Mouse (Mus musculus) gonadal fat pad, adult 2 months (tissue): Measurements from ENCODE around the gene Rep15. TPM values are rescaled to one million over a fixed set of nuclear protein-coding genes. Genes with fewer than 3 reads are reported as not detected.

Experiments used
- DNase-seq: peaks from one replicate; pipeline ENCODE4 v3.0.0-alpha.2; 2012; ENCODE audit warnings: low read depth
- polyA plus RNA-seq: library from polyadenylated mRNA; depleted of rRNA; stranded (reverse); fragments of >200 nt; gene quantifications from 2 replicates; pipeline ENCODE4 v1.2.3, GENCODE M21; 2012

Rep15 gene
- polyA plus RNA-seq, 1 experiment: 0.65 TPM

DNA sequence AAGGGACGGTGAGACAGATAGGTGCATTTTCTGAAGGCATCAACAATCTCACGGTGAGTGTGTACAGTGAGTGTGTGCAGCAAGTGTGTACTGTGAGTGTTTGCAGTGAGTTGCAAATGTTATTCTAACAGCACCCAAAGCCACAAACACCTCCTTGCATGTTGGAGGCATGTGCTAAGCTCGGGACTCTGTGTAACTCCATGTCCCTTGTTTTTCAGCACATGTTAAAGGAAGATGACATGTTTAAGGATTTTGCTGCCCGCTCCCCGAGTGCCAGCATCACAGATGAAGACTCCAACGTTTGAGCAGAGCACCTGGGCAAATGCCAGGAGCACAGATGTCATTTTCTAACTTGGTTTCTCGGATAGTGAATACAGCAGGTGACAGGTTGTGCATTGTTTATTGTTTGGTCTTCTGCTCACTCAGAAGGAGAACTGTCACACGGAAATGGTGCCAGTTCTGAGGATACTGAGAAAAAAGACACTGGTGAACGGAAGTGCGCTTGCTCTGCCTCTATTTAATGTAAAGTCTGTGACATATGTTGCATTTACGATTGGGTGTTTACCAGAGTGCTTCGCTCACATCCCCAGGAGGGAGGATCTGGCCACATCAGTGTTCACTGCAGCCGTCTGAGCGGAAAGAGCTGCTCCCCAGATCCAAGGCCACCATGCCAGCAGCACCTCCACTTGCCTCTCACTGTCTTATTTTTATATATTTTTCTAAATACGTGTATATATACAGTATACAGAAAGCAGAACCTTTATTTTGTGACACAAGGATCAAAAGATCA is 2.1 kb upstream of the Rep15 start:
- DNase-seq: no peak

DNA sequence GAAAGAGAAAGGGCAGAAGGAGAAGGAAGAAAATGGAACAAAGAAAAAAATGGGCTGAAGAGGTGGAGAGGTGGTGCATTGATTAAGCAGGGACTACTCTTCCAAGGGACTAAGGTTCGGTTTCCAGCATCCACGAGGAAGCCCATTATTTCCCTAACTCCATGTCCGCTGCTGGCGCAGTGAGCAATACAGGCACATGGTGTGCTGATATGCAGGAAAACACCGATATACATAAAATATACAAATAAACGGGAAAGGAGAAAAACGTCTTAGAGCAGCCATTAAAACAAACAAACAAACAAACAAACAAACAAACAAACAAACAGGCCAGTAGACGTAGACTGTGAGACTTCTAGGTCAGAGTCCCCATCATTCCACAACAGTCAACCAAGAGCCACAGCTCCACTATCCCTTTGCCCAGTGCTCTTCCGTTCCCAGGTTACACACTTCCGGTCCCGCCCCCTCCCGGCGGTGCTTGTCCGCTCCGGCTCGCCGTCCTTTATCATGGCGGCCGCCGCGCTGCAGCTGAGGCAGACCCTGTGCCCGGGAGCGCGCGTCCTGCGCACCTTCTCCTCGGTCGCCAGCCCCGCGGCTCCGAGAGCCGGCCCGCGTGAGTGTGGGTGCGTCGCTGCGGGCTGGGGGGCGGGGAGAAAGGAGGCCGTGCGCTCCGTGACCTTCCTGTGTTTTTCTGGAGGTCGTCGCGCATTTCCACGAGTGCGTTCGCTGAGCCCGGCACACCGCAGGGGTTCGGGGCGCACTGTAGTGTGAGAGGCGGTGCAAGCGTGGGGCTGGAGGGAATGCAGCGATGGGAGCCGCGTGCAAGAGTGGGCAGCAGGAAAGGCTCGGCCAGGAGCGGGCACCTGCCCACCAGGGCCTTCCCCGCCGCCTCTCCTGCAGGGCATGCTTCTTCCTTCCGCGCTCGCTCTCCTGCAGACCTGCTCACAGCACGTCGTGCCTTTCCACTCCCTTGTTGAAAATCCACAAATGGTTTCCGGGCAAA is 10.2 kb downstream of the Rep15 start, which contains the start of gene Mrps35:
Mrps35 (plus strand) TSS at position 474 of the 1,000 bp plus-strand sequence.
- DNase-seq: no peak

DNA sequence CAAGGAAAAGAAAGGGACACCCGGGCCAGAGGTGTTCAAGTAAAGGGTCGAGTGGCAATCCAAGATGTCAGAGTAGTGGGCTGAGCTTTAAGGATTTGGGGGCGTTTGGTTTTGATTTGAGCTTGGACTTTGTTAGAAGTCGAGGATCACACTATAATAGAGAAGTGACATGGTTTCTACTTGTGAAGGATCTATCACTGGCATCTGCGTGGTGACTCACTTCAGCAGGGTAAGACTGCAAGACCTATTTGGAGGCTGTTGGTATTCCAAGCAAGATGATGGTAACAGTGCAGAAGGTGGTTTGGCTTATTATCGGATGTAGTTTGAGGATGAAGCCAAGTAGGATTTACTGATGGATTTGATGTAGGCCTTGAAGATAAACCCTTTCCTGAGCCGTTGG is 11.2 kb downstream of the Rep15 start:
- DNase-seq: no peak

DNA sequence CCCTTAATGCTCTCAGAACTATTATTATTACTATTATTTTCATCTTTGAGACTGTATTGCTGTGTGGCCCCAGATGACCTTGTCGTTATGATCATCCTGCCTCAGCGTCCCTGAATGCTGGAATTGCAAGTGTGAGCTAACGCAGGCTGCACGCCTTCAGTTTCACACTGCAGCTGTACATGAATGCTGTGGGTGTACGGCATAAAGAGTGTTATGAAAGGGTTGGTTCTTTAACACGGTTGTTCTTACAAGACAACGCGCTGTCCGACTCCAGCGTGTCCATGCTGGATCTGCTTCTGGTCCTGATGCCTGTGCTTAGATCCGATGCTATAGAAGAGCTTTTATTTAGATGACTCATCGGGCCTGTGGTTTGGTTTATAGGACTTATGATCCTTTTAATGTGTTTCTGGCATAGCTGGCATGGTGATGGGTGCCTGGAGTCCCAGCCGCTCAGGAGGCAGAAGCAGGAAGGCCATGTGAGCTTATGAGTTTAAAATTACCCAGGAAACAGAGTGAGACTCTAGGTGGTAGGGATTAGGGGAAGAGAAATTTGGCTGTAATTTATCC is 16.9 kb downstream of the Rep15 start:
- DNase-seq: no peak

DNA sequence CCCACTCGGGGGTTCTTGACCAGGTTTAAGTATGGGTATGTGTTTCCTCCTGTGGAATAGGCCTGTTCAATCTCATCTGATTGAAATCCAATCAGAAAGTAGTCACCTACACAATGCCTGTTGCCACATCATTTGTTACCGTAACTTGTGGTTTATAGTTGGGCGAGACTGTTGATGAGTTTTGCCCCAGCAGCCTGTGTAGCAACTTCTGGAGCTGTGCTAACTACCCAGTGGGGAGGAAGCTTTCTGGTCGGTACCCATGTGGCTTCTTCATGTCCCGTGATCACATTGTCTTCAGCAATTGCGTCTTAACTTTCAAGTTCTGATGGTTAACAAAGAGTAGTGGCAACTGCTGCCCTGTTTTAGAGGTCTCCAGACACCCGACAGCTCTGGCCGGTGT is 19.3 kb downstream of the Rep15 start:
- DNase-seq: no peak

DNA sequence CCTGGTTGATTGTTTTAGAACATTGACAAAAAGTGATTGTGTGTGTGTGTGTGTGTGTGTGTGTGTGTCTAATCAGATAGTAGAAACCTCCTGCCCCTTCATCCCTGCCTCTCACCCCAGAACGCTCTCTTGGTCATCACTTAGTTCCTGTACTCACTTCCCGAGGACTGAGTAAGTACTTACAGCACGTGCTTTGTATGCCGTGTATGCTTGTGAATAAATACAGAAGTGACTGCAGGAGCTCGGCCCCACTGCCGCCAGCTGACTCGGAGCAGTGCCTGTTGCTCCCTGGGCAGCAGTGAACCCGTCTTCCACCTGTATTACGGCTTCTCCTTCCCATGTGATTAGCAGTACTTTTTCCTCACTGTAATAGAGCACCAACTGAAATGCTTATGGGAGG is 20.1 kb downstream of the Rep15 start:
- no peak for DNase-seq

DNA sequence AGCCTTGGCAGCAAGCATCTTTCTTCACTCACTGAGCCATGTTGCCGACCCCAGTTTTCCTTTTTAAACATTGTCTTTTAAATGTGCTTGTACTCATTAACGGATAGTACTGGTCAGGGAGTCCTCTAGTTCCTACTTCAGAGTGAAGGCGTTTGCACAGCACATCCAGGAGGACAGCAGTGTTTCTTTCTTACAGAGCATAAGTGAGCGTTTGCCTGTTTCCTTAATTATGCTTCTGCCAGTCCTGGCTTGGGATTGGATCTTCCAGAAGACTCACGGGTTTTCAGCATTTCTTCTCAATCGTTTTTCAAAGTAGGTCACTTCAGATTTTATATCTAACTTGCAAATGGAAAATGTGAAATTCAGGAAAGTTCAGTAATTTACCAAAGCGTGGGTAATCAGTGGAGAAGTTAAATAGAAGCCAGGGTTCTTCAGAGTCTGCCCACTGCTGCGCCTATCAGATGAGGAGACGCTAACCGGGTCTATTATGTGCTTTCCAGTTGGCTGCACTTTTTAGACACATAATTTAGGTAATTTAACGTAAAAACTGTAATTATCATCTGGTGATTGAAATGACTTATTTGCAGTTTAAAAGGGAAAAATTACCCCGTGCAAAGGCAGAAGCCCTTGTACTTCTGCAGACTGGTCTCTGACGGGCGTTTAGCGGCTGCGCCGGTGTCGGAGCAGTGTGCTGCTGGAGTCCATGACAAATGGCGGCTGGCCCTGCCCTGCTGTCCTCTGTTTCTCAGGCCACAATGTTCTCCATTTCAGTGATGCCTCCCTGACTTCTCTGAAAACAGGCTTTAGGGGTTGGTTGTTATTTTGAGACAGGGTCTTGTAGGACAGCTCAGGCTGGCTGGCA is 21.6 kb downstream of the Rep15 start:
- no peak for DNase-seq

DNA sequence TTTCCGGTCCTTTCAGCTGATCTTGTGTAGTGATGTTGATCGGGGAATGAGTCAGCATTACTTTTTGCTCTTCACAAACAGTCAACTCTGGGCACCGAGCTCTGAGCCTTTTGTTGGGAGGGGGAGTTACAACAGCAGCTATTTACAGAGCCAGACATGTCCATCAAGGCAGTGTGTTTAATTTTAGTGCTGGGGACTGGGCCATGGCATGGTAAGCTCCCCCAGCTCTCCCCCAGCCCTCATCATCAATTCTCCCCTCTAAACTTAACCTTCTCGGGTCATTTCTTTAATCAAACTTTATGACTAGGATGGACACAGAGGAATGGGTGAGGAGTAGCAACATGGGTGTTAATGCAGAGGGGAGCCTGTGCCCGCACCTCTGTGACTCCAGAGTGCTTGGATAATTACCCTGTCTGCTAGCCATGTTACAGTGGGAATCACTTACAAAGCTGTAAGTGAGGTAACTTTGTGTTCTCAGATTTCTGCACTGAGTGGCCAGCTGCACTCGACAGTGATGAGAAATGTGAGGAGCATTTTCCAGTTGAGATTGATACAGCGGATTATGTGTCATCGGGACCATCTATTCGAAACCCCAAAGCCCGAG is 23.1 kb downstream of the Rep15 start:
- no peak for DNase-seq

DNA sequence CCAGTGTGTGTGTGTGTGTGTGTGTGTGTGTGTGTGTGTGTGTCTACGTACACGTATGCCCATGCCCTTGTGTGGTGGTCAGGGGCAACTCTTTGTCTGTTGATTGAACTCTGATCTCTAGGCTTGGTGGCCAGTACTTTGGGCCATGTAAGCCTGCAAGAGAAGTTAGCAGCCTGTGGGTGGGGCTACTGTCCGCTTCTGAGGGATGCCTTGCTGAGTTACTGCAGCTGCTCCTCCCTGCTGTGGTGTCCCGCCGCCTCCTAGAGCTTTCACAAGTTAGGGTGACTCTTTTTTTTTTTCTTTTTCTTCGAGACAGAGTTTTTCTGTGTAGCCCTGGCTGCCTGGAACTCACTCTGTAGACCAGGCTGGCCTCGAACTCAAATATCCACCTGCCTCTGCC is 26.9 kb downstream of the Rep15 start:
- DNase-seq: no peak

DNA sequence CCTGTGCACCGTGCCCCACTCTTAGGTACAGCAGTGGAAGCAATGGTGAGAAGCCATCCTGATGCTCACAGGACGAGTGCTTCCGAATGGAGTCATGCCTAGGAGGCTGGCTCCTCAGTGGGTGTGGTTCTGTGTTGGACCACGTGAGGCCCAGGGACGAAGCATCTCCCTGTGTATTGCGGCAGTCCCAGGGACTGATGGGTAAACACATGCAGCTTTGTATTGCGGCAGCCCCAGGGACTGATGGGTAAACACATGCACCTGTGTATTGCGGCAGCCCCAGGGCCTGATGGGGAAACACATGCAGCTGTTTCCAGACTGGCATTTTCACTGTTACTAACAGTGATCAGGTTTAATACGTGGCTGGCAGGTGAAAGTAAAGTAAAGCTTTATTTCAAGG is 29.2 kb downstream of the Rep15 start:
- DNase-seq: no peak

DNA sequence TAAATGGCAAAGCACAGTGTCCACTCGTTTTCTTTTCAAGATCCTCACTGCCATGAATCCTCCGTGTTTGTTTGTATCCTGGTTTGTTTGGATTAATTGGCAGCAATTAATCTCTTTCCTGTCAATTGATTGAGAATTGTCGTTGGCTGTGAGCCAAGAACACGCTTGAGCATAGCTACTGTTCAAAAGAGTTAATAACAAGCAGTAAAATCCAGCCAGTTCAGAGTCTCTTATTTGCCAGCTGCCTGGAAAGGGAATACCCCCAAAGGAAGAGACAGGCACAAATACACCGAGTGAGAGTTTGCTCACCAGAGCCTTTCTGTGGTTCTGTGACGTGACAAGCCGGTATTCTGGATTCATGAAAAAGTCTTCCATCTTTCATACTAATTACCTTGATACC is 29.6 kb downstream of the Rep15 start:
- DNase-seq: no peak

DNA sequence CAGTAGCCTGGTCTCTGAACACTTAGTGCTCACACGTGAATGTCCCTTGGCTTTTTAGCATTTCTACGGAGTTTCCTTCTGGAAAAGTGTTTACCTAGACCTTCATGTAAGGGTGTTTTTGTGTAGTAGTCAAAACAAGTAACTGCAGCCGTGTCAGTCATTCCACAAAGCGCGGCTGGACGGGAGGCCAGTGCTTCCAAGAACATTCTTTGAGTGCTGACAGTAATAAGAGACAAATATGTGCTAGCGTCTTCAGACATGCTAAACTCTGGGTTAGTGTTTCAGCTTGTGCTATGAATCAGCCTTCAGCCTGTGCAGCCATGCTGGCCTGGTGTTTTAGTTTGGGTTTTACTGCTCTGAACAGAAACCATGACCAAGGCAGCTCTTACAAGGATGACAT is 30.3 kb downstream of the Rep15 start:
- DNase-seq: no peak

DNA sequence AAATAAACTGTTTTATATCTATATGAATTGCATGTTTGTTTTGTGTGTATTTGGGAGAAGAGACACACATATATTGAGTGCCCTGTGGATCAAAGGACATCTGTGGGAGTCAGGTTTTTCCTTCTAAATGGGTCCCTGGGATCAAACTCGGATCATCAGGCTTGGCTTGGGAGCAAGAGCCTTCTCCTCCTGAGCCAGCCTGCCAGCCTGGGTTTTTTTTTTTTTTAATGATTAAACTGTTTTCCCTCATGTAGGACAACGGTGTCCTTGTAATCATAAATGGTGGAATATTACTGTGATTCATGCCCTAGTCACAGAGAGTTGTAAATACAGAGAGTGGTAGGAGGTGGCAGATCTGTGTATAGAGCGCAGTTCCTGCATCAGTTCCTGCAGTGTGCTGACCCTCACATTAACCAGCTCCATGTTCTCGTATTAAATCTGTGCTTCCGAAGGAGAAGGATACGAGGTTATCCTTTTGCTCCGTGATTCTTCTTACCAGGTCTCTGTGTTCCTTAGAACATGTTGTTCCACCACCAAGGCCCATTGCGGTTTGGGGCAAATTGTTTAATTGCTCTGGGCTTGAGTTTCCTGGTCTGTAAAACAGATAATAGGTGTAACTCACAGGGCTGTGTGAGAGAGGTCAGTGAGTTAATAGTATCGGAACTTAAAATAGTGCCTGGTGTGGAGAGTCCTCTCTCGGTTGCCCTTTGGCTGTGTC is 32.0 kb downstream of the Rep15 start:
- no peak for DNase-seq

DNA sequence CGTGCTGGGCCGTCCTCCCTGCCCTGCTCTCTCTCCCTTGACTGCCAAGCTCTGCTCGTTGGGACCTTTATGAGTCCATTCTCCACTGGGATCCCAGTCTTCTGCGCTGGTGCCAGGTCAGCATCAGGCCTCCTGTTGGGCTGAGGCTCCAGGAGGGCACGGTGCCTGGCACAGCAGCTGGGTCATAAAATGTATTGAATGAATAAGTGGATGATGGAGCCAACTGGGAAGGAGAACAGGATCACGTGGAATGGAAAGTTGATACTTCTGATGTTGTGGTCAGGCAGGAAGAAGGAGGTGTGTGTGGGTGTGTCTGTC is 32.5 kb downstream of the Rep15 start:
- DNase-seq: no peak

DNA sequence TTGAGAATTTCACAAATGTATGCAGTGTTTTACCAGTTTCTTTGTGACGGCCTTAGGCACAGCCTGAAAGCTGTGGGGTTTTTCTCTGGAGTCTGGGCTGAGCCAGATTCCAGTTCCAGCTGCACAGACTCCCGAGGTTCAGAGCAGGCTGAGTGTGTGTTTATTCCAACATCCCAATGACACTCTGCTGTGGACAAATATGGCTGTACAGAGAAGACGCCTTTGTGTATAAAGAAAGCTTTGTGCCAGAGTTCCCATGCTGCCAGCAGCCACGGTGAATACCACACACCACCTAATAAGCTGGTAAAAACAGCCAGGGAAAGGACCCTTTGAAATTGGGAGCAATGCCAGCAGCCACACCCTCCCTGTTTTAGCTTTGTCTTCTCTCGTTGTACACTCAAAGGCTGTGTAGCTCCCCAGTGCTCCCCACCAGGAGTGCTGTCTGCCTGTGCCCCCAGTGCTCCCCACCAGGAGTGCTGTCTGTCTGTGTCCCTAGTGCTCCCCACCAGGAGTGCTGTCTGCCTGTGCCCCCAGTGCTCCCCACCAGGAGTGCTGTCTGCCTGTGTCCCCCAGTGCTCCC is 43.5 kb downstream of the Rep15 start:
- no peak for DNase-seq

DNA sequence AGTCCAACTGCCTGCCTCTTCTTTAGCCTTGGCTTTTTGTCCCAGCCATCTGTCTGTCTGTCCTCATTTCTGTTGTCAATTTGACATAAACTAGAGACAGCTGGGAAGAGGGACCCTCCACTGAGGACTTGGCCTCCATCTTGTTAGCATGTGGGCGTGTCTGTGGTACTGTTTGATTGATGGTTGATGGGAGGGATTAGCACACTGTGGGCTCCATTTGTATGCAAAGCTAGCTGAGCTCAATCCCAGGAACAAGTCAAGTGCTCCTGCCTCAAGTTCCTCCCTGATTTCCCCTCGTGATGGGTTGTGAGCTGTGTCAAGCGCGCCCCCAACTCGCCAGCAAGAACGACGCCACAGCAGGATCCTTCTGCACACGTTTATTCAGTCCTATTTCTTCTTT is 44.5 kb downstream of the Rep15 start:
- DNase-seq: no peak

DNA sequence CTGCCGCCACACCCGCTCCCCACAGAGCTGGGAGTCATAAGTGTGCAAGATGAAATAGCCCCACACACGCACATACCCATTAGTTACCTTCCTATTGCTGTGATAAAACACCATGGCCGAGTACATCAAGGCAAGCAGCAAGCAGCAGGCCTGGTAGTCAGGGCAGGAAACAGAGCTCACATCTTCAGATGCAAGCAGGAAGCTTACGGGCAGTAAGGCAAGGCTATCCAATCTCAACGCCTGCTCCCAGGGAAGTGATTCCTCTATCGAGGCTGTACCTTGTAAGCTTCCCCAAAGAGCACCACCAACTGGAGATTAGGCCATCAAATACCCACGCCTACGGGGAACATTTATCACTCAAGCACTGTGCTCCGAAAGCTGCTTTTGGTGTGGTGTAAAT is 47.5 kb downstream of the Rep15 start:
- DNase-seq: no peak
